Mouse (Mus musculus): ENCODE data around the gene Senp6. TPM values are rescaled to one million over a fixed set of nuclear protein-coding genes. Genes with fewer than 3 reads are reported as not detected.
"Not testable (repeated sequence)": the region's sequence is repeated elsewhere in the genome, so short reads cannot be mapped to it uniquely, and the experiment has no call there.

The Senp6 gene
- total RNA-seq (2014; fragmentation: Nextera tagmentation), result 251 and 255 TPM in 2 replicates
- 164 and 193 TPM in 2 replicates for total RNA-seq (2017)
- polyA plus RNA-seq (2012), result 77.4 and 89.7 TPM in 2 replicates

- DNase-seq (ENCODE audit: low spot score) (peak; percentile 73), ATAC-seq (ENCODE audit: extremely low read depth, insufficient number of reproducible peaks, low FRiP score, poor library complexity, severe bottlenecking) (peak; percentile 10; the same call in 1 of the 2 replicates)
Measured at GRCm38 (mm10) chr9:80066367-80067220, at the start of gene Senp6. Gene Senp6 (plus strand): TSS chr9:80066903.

DNA sequence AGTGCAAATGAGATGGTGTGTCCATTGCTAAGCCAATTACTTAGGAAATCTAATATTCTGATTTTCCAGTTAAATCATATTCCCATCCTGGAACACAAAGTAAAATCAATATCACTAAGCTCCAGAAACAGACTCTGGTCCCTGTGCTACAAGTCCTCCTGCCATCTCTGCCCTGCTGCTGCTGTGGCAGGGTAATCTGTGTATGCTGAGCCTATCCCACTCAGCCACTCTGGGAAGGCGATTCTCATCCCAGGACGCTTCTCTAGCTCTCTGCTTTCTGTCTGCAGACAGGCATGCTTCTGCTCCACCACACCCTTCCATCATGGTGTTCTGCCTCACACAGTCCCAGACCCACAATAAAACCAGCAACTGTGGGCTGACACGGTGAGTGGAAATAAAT lies 46.3 kb upstream of the Senp6 start:
- TF ChIP-seq CTCF (IDR thresholded peaks at IDR 0.05; ENCODE audit: low read depth, low read length), result no peak
- no peak for TF ChIP-seq GATA1 (IDR thresholded peaks at IDR 0.05; ENCODE audit: borderline replicate concordance, low read length)
- TF ChIP-seq TAL1 (conservative IDR thresholded peaks at IDR 0.05; ENCODE audit: low read depth, low read length), result no peak
- no peak for TF ChIP-seq GATA2 (IDR thresholded peaks at IDR 0.05; ENCODE audit: borderline replicate concordance, low read depth, low read length)
- no peak for TF ChIP-seq POLR2AphosphoS5 (IDR thresholded peaks at IDR 0.05; ENCODE audit: insufficient replicate concordance, low read depth, low read length)
- ATAC-seq (ENCODE audit: extremely low read depth, insufficient number of reproducible peaks, low FRiP score, poor library complexity, severe bottlenecking) (no peak), DNase-seq (ENCODE audit: low spot score) (no peak)
- Histone ChIP-seq H3K4me1 (ENCODE audit: insufficient read depth, low read depth, low read length) (peaks cover 4% of the 10 kb centered on the region; the same call in 1 of the 2 replicates), H3K36me3 (replicated peaks) (no peaks in the 10 kb centered on the region), H3K9me3 (replicated peaks) (no peaks in the 10 kb centered on the region), H3K27me3 (ENCODE audit: insufficient read depth, low read length) (peaks cover 6% of the 10 kb centered on the region), H3K4me3 (ENCODE audit: low read depth, low read length) (no peak overlapping the region)

More at GRCm38 (mm10) chr9:80066367-80067220, at the start of gene Senp6:
- TF ChIP-seq TAL1 (conservative IDR thresholded peaks at IDR 0.05; ENCODE audit: low read depth, low read length) (no peak), POLR2AphosphoS5 (IDR thresholded peaks at IDR 0.05; ENCODE audit: insufficient replicate concordance, low read depth, low read length) (no peak), CTCF (IDR thresholded peaks at IDR 0.05; ENCODE audit: low read depth, low read length) (no peak), GATA1 (IDR thresholded peaks at IDR 0.05; ENCODE audit: borderline replicate concordance, low read length) (no peak), GATA2 (IDR thresholded peaks at IDR 0.05; ENCODE audit: borderline replicate concordance, low read depth, low read length) (no peak)
- Histone ChIP-seq H3K27me3 (ENCODE audit: insufficient read depth, low read length) (peaks cover 2% of the 10 kb centered on the region; the same call in 1 of the 2 replicates), H3K4me1 (ENCODE audit: insufficient read depth, low read depth, low read length) (peaks cover 15% of the 10 kb centered on the region), H3K4me3 (ENCODE audit: low read depth, low read length) (peak within 1 kb of the TSS; percentile 86), H3K36me3 (replicated peaks) (peaks cover under 1% of the 10 kb centered on the region), H3K9me3 (replicated peaks) (peaks cover 17% of the 10 kb centered on the region)

DNA sequence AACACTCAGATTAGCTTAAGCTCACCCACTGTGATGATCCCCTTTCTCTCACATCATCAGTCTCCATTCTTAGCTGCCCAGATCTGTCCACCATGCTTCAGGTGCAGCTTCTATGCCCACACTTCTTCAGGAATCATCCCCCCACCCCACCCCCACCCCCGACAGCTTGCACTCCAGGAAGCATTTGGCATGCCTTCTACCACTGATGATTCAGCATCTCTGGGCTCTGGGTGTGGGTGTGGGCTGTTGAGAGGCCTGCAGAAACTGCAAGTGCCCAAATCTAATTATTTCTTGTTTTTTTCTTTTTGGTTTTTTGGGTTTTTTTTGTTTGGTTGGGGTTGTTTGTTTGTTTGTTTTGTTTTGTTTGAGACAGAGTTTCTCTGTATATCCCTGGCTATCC lies 45.1 kb upstream of the Senp6 start:
- H3K4me3 ChIP-seq (ENCODE audit: low read depth, low read length), result no peak overlapping the region
- peaks cover 4% of the 10 kb centered on the region; the same call in 1 of the 2 replicates for H3K4me1 ChIP-seq (ENCODE audit: insufficient read depth, low read depth, low read length)
- no peaks in the 10 kb centered on the region for H3K9me3 ChIP-seq (replicated peaks)
- DNase-seq (ENCODE audit: low spot score) (no peak), ATAC-seq (ENCODE audit: extremely low read depth, insufficient number of reproducible peaks, low FRiP score, poor library complexity, severe bottlenecking) (no peak)
- no peaks in the 10 kb centered on the region for H3K36me3 ChIP-seq (replicated peaks)
- no peak for TF ChIP-seq POLR2AphosphoS5 (IDR thresholded peaks at IDR 0.05; ENCODE audit: insufficient replicate concordance, low read depth, low read length)
- no peak for TF ChIP-seq GATA2 (IDR thresholded peaks at IDR 0.05; ENCODE audit: borderline replicate concordance, low read depth, low read length)
- H3K27me3 ChIP-seq (ENCODE audit: insufficient read depth, low read length), result peaks cover 6% of the 10 kb centered on the region

DNA sequence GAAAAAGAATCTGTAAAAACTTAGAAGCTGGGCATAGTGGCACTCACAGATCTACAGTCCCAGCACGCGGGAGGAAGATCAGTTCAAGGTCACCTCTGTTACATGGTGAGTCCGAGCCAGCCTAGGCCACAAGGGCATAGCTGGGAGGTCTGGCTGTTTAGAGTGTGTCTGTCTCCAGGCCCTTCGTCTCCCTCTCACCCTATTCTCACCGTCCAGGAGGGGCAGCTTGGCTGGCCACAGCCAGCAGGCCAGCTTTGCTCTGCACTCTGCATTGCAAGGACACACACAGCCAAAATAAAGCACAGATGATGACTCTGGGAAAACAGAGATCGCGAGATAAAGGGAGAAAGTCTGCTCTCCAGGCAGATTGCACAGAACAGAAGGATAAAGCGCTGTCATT lies 43.9 kb upstream of the Senp6 start:
- no peaks in the 10 kb centered on the region for H3K9me3 ChIP-seq (replicated peaks)
- no peak for TF ChIP-seq POLR2AphosphoS5 (IDR thresholded peaks at IDR 0.05; ENCODE audit: insufficient replicate concordance, low read depth, low read length)
- TF ChIP-seq GATA1 (IDR thresholded peaks at IDR 0.05; ENCODE audit: borderline replicate concordance, low read length), result no peak
- no peak for TF ChIP-seq GATA2 (IDR thresholded peaks at IDR 0.05; ENCODE audit: borderline replicate concordance, low read depth, low read length)
- TF ChIP-seq CTCF (IDR thresholded peaks at IDR 0.05; ENCODE audit: low read depth, low read length), result no peak
- no peak for TF ChIP-seq TAL1 (conservative IDR thresholded peaks at IDR 0.05; ENCODE audit: low read depth, low read length)
- no peaks in the 10 kb centered on the region for H3K36me3 ChIP-seq (replicated peaks)
- DNase-seq (ENCODE audit: low spot score) (no peak), ATAC-seq (ENCODE audit: extremely low read depth, insufficient number of reproducible peaks, low FRiP score, poor library complexity, severe bottlenecking) (no peak)
- peaks cover 4% of the 10 kb centered on the region; the same call in 1 of the 2 replicates for H3K4me1 ChIP-seq (ENCODE audit: insufficient read depth, low read depth, low read length)
- no peak overlapping the region for H3K4me3 ChIP-seq (ENCODE audit: low read depth, low read length)
- peaks cover 6% of the 10 kb centered on the region for H3K27me3 ChIP-seq (ENCODE audit: insufficient read depth, low read length)

DNA sequence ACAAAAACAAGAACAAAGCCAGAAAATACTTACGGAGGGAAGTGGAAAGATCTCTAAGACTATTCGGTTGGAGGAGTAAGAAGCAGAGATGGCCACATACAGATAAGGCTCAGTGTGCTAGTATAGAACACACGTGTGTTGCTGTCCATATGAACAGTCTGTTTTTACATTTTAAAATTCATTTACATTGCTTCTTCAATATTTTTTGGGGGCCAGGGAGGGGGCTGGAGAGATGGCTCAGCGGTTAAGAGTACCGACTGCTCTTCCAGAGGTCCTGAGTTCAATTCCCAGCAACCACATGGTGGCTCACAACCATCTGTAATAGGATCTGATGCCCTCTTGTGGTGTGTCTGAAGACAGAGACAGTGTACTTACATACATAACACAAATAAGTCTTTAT lies 41.4 kb upstream of the Senp6 start:
- H3K4me1 ChIP-seq (ENCODE audit: insufficient read depth, low read depth, low read length); ATAC-seq (ENCODE audit: extremely low read depth, insufficient number of reproducible peaks, low FRiP score, poor library complexity, severe bottlenecking); H3K27me3 ChIP-seq (ENCODE audit: insufficient read depth, low read length); DNase-seq (ENCODE audit: low spot score); H3K4me3 ChIP-seq (ENCODE audit: low read depth, low read length); H3K36me3 ChIP-seq (replicated peaks): not testable (repeated sequence)
- peaks cover 16% of the 10 kb centered on the region for H3K9me3 ChIP-seq (replicated peaks)

DNA sequence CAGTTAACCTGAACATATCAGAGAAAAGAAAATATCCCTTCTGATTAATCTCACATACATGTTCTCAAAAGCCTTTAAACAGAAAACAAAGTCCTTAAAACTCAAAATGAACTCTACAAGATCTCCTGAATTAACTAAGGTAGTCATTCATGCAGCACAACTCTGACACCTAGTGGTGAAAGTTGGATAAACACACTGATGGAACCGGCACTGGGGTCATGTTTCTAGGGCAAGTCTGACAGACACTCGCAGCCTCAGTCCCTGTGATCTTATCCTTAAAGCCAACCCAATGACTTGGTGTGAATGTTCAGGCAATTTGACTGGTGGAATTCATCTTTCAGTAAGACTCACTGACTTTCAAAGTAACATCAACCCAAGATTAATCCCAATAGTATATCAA lies 40.7 kb upstream of the Senp6 start:
- Histone ChIP-seq H3K36me3 (replicated peaks) (no peaks in the 10 kb centered on the region), H3K4me3 (ENCODE audit: low read depth, low read length) (no peak overlapping the region), H3K9me3 (replicated peaks) (peaks cover 16% of the 10 kb centered on the region), H3K4me1 (ENCODE audit: insufficient read depth, low read depth, low read length) (peaks cover 4% of the 10 kb centered on the region; the same call in 1 of the 2 replicates), H3K27me3 (ENCODE audit: insufficient read depth, low read length) (peaks cover 6% of the 10 kb centered on the region)
- DNase-seq (ENCODE audit: low spot score) (peak; percentile 35), ATAC-seq (ENCODE audit: extremely low read depth, insufficient number of reproducible peaks, low FRiP score, poor library complexity, severe bottlenecking) (peak; percentile 40; the same call in 1 of the 2 replicates)
- TF ChIP-seq CTCF (IDR thresholded peaks at IDR 0.05; ENCODE audit: low read depth, low read length), result peak; percentile 75
- TF ChIP-seq GATA2 (IDR thresholded peaks at IDR 0.05; ENCODE audit: borderline replicate concordance, low read depth, low read length), result no peak
- no peak for TF ChIP-seq TAL1 (conservative IDR thresholded peaks at IDR 0.05; ENCODE audit: low read depth, low read length)
- no peak for TF ChIP-seq POLR2AphosphoS5 (IDR thresholded peaks at IDR 0.05; ENCODE audit: insufficient replicate concordance, low read depth, low read length)
- no peak for TF ChIP-seq GATA1 (IDR thresholded peaks at IDR 0.05; ENCODE audit: borderline replicate concordance, low read length)

All from G1E (cell line).